Mouse (Mus musculus): ENCODE data around the gene Slc39a10. TPM values are rescaled to one million over a fixed set of nuclear protein-coding genes. Genes with fewer than 3 reads are reported as not detected.

Slc39a10 gene
- 3.3 TPM for polyA plus RNA-seq (2014; fragmentation: Illumina TruSeq; extraction: RNeasy Lipid Tissue Mini Kit (QIAGEN cat#74804); ENCODE audit: low read depth, low replicate concordance)

DNA sequence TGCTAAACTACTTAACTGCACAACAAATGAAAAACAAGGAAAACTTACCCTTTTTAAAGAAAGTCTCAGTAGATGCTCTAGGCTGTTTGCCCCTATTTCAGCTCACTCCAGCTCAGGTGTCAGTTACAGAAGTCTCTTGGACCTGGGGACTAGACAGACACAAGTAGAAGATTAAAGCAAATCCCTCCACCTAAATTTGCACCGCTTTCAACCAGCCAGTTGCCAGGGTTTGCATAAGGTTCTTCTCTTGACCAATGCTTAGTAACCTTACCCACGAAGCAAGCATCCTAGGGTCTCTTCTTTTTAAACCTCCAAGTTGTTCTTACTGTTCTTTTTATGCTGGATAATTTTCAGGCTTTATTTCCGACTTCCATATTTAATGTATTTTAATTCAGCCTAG is at the start of gene Slc39a10:
Gene Slc39a10, minus strand, starts transcription at position 101 of the 400 bp plus-strand sequence.

Measured in liver, adult 10 weeks (tissue).